Mouse (Mus musculus) mouse embryonic stem cell (cell line): ENCODE measurements around the gene Syk.

Source experiments
- in situ Hi-C, 2 experiments: fragments of 300-500 bp; cut with MboI; formaldehyde crosslinking; loops; 1 replicate in 1 of 2; 3 replicates in 1 of 2; pipeline ENCODE4 v1.14.3; 2019 to 2020; ENCODE audit warnings: low sequenced_read_pairs in 2 of 2, low pct_unique_long_range_greater_than_20kb in 1 of 2, mixed read lengths in 1 of 2; ENCODE audit not compliant: unreplicated experiment in 1 of 2

Gene Syk

DNA sequence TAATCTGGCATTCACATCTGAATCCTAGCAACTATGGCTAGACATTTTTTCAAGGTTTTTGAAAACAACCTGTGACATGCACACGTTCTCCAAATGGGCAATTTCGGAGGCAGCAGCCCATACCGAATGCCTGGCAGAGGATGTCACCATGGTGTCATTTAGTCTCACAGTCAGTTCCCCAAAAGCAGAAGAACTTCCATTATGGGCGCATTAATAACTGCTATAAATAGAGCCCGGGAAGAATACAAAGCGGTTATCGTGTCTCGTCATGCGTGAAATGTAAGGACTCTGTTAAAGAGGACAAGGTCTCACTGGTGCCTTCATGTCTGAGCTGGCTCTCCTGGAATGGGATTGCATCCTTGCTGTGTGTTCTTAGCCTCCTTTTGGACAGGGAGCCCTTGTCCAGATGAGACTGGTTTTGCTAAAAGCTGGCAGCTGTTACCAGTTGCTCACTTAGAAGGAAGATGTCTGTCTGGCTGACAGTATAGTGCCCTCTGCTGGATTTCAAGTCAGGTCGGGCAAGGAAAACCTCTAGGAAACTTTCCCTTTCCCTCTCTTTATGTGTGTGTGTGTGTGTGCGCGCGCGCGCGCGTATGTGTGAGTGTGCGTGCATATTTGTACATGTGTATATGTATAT, 17.8 kb upstream of the Syk start:
- in situ Hi-C loops, result no loop called here

DNA sequence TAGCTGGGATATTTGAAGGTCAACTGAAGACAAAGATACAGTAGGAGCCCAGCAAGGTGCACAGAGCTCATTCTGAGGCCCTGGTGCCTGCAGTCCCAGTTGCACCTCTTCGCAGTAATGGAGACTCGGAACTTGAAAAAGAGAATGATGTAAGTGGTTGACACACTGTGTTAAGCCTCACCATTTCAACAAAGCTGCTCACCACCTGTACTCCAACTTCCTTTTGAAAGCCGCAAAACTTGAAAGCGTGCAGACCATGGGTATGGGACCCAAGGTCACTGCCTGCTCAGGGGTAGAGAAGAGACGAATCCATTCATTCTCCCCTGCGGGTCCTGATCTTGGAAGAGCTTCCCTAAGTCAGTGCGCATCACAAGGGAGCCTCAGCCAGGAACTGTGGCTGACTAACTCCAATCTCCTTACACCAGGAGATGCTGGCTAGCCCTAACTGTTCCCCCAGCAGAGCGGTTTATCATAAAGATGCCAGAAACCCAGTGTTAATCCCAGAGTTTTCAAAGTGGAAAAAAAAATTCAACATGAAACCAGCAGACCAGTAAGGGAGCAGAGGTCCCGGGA, 16.7 kb upstream of the Syk start:
- in situ Hi-C loops, result no loop called here

DNA sequence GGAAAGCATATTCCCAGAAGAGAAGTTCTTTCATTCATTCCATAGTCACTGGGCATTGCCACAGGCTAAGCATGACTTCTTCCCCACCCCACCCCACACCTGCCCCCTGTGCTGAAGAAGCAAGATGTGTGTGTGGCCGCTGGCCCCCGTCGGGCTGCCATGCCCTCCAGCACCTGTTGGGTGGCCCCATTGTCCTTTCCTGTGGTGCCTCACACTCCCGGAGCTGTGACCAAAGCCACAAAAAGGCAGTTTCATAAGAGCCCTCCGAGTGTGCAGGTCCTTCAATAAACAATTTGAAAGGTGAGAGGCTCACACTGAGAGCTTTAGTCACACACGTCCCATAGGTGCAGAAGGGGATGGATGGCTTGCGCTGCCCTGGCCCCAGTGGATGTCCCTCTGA, 16.2 kb upstream of the Syk start:
- in situ Hi-C loops, result no loop called here

DNA sequence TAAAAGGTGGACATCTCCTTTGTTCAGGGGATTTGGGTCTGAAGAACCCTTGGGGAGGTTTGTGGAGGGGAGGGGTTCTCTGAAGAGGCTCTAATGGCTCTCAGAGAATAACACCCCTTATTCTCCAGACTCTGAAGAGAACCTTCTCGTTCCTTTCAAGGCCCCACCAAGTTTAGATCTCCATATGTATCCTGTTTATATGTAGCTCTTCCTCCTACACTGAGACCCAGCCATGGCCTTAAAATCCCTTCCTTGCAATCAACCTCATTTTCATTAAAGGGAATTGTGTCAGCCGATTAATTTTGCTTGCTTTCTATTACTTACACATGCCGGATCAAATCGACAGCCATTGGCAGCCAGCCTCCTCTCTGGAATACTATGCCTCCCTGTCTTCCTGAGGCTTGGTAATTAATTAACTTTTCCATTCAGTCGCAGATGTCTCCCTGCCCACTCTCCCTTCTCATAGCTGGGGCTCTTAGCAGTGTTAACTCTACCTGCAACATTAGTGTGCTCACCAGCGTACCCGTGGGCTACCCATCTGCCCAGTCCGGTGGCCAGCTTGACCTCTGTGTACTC, 13.7 kb upstream of the Syk start:
- in situ Hi-C loops, result no loop called here

DNA sequence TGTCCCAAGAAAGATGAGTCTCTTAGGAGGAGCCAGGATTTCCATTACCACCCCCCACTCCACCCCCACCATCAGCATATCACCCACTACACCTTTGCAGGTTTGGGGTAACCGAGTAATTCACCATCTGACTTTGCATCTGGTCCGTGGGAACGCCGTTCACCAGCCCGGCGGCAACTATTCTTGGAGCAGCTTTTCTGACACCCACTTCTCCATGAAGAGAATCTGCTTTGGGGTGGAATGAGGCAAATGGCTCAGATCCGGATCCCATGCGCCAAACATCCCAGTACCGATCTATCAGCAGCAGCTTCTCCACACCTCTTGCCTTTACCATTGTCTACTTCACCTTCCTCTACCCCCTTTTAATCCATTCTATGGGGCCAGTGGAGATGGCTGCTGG, 12.7 kb upstream of the Syk start:
- in situ Hi-C loops, result no loop called here

DNA sequence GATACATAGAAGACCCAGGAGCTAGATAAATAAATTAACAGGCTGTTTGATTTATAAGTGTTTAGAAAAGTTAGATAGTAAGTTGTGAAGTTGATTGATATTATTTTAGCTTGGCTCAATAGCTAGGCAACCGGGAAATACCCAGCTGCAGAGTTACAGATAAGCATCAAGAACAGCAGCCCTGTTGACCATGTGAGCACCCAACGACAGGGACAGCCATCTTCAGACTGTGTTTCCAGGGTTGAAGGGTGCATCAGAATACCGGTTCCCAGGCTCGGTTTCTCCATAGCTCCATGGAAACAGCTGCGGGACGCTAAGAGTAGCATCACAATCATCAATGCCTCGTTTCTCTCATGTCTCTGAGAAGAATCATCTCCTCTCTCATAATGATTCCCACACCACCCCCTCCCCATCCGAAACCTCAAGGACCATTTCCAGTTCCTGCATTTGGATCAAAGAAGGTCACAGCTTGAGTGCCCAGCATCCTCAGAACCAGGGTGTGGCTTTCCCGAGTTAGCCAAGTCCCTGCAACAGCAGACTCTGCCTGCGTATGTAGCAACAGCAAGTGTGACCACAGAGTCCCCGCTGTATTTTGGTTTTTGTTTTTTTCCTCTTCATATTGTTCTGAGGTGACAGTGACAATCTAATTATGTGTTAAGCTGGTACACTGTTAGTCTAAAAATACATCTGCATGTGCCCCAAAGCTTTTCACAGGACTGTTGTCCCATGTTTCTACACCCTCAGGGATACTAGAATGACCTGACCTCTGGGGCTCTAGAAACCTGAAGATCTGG, 11.2 kb upstream of the Syk start:
- in situ Hi-C loops, result no loop called here

DNA sequence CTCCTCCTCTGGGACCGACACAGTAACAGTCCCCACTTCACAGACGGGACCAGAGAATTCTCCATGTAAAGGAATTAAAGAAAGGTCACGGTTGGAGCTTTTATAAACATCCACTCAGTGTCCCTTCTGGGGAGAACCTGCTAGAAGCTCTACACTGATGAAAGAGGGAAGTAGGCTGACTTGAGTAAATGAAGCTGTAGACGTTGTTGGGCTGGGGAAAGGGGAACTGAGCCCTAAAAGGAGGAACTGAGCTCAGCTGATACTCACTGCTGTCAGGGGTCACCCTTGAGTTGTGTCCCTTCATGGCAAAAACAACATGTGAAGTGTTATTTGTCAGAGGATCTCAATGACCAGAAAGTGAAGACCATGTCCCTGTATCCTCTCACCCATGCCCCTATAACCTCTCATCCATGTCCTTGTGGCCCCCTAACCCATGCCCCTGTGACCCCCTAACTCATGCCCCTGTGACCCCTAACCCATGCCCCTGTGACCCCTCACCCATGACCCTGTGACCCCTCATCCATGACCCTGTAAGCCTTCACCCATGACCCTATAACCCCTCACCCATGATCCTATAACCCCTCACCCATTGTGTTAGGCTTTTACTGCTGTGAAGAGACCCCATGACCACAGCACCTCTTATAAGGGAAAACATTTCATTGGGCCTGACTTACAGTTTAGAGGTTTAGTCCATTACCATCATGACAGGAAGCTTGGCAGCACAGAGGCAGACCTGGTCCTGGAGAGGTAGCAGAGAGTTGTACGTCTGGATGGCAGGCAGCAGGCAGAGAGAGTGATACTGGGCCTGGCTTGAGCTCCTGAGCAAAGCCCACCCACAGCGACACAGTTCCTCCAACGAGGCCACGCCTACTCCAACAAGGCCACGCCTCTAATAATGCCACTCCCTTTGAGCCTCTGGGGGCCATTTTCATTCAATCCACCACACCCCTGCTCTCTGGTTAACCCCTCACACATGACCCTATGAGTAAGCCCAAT, 10.2 kb upstream of the Syk start:
- in situ Hi-C loops, result no loop called here

DNA sequence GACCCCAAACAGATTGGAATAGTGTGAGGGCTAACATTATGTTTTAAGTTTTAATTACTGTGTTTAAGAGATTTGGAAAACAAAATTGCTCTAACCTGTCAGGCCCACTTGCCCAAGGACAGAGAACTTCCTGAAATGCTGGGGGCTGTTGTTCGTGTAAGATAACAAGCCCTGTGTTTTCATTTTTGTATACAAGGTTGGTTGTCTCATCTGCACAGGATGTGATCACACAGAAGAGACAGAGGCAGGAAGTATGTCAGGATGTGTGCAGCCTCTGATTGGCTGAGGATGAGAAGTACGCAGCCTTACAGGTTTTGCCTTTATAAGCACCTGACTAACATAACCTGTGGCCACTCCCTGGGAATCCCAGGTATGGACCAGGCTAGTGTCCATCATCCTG, 8.7 kb upstream of the Syk start:
- in situ Hi-C loops, result no loop called here

DNA sequence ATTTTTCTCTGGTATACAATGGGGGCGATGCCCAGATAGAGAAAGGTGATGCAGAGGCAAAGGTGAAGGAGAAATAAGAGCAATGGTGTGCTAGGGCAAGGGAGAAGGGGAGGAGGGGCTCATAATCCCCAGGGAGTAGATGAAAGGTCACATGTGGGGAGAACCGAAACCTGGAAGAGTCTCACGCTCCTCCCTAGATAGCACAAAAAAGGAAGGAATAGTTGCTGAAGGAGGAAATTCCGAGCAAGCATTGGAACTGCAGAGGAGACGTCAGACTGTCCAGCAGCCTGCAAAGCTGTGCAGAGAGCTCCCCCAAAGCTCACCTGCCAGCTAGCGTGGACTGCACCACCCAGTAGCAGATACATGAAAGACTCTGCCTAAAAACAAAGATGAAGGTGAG, 7.5 kb upstream of the Syk start:
- in situ Hi-C loops, result no loop called here

DNA sequence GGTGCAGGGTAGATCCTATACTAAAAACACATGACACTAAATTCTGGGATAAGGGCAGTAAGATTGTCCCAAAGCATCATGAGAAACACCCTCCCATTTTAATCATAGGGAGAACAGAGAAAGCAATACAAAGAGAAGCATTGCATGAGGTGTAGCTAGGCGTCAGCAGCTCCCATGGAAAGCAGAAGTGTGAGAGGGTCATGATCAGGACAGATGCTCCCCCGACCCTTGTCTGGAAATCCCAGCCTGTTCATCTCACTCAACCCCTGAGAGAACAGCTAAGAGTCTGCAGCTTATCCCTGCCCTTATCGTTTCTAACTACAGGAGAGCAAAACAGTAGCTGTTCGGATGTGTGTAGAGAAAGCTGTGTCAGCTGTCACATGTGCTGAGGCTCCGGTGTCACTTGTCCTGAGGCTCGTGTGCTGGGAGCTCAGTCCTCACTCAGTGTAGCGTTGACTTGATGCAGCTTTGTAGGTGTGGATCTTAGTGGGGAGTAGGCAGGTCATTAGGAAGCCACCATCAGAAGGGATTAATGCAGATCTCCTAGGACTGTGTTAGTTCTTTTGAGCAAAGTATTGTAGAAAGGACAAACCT, 6.9 kb upstream of the Syk start:
- in situ Hi-C loops, result no loop called here

DNA sequence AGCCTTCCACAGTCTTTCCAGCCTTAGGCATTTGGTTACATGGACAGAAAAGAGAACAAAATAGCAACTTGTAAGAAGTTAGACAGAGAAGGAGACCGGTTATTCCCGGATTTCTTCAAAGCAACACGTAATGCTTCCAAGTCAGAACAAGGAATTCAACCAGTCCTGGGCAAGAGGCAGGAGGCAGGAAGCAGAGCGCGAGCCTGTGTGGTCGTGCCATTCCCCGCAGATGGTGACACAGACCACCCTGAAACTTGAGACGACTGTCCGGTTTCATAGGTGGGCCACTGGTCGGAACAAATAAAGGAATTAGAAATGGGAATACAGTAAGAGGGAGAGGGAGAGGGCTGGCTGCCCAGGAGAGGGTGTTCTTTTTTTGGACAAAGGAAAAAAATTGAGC, 6.1 kb upstream of the Syk start:
- in situ Hi-C loops, result no loop called here

DNA sequence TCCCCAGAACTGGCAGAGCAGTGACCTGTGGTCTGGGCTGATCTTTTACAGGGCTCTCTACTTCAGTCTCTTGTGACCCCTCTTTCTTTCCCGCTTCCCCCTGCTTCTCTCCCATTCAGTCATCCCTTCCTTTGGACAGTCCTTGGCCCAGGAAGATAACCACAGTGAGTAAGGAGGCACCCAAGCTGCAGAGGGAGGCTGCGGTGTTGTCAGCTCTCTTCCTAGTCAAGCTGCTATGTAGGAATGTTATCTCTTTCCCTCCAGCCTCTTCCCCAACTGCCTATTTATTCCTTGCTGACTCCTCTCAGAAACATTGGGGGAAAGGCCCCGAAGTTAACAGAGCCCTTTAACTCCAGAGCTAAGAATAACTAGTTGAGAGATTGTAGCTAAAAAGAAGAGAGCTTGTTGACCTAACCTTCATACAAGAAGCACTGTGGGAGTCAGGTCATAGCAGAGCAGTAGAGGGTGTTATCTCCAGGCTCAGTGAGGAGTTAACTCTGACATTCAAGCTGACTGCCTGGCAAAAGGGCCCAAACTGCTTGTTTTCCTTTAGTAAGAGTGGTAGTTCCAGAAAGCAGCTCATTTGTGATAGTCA, 5.5 kb upstream of the Syk start:
- in situ Hi-C loops, result no loop called here

DNA sequence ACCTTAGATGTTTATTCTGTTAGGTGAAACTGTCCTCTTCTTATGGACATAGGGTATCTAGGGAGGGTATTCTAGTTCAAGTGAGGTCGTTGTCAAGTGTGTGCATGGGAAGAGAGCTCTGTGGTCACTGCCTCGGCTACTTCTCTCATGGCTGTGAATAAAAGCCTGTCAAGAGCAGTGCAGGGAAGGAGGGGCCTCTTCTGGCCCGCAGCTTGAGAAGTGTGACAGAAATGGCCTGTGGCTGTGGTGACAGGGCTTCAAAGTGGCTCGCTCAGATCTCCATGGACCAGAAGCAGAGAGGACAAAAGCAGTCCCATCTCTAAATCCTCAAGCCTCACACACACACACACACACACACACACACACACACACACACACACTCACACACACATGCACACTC, 5.0 kb upstream of the Syk start:
- in situ Hi-C loops, result no loop called here

DNA sequence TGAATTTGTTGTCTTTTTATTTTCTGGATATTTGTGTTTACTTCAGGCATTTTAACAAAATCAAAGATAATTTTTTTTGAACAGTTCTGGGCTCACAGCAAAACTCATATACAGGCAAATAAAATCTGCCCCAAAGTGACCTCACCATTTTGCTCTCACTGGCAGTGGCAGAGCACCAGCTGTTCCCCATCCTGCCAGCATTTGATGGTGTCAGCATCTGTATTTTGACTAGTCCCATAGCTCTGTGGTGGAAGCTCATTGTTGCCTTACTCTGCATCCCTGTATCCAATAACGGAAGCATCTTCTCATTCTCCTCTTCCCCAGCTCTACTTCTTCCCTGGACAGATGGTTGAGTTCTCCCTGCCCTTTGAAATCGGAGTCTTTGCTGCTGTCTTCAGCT, 4.2 kb upstream of the Syk start:
- in situ Hi-C loops, result no loop called here

DNA sequence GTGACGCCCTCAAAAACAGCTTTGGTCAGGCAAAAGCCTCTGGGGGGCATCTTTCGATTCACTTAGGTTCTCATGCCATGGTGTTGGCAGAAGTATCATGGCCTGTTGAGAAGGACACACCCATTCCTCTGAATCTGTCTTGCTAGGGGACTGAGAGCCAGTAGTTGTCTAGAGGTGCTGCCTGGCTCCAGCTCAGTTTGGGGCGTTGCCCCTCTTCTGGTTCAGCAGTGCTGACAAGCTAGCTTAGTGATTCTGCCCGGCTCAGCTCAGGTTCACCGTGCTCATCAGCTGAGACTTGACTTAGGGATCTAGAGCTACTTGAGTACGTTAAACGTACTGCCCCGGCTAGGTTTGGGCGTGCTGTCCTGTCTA, 481 bp upstream of the Syk start:
- in situ Hi-C loops, result no loop called here

DNA sequence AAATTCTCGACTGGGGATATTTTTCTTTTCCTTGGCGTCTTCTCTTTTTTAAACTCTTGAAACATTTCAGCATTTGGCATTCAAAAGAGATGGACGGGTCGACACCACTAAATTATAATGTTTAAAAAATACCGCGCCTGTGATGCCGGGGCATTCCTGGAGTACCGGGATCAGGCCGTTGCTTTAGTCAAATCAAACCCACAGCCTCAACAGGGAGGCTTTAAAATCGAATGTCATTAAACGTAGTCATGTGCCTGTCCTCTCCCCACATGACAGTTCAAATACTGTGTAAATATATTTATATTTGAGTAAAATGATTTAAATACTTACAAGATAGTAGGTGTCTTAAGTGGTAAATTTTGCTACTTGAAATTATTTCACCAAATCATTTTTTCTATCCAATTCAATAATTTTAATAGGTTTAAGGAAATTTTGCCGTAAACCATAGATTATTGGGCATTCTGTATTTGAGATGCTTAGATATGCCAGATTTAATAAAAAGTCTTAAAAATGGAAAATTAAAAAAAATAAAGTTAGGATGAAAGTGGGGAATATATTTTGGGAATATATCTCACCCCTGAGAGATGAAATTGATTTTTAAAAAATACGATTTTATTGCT, 1.1 kb downstream of the Syk start:
- in situ Hi-C loops, result no loop called here

DNA sequence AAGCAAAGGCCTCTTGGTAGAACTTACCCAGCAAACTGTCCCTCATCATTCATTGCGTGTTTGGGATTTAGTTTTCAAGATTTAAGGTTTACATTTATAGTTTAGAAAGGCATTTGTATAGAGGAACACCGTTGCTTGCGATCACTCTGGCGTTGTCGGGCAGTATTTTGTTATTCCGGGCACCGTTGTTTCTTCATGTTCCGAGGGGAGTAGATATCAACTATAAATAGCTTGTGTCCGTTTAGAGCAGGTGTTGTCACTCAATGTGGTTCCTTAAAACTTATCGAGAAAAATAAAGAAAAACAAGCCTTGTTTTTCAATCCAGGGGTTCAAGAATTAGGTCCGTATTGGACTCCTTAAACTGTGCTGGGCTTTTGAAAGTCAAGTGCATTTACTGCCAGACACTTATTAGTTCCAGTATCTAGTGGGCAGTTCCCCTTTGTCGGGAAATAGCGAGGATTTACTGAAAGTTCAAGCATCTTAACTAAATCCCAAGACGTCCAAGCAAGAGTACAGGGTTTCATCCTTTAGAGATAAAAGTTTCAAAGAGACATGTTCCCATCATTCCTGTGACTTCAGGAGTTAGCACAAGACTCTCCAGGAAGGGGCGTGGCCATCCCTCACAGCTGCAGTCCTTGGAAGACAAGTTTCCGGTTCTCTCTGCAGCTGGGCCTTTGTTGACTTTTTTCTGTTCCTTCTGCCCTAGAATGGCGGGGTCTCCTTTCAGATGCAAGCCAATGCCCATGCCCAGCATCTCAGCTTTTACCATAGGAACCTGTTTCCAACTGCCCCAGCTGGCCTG, 1.9 kb downstream of the Syk start:
- in situ Hi-C loops, result no loop called here
